Mouse (Mus musculus) liver, embryonic 15.5 days (tissue): ENCODE results near the gene Tnf. TPM values are rescaled to one million over a fixed set of nuclear protein-coding genes. Genes with fewer than 3 reads are reported as not detected.
A peak's percentile ranks its signal among the peaks of the same experiment; 100 is the strongest.

Experiments used
- ATAC-seq: fragments of 200-750 bp; cut with Nextera tagmentation; 2 replicates; pipeline ENCODE4 v1.8.0; 2017; ENCODE audit warnings: moderate number of reproducible peaks, mild to moderate bottlenecking, moderate library complexity; ENCODE audit not compliant: insufficient read depth
- H3K27ac ChIP-seq: fragments of 300-500 bp; sonication (generic); replicated peaks from 2 replicates; pipeline ENCODE4 v1.5.1; 2015; ENCODE audit warnings: mild to moderate bottlenecking, inconsistent platforms
- H3K27me3 ChIP-seq: fragments of 300-500 bp; sonication (generic); 2 replicates; pipeline ENCODE4 v1.6.1; 2015; ENCODE audit warnings: mild to moderate bottlenecking, inconsistent platforms
- H3K36me3 ChIP-seq: fragments of 300-500 bp; sonication (generic); replicated peaks from 2 replicates; pipeline ENCODE4 v1.6.1; 2015; ENCODE audit warnings: moderate library complexity, mild to moderate bottlenecking, inconsistent platforms
- H3K4me1 ChIP-seq: fragments of 300-500 bp; sonication (generic); replicated peaks from 2 replicates; pipeline ENCODE4 v1.6.1; 2015; ENCODE audit warnings: inconsistent platforms
- H3K4me2 ChIP-seq: fragments of 300-500 bp; sonication (generic); 2 replicates; pipeline ENCODE4 v1.6.1; 2015; ENCODE audit warnings: moderate library complexity, mild to moderate bottlenecking, inconsistent platforms
- H3K4me3 ChIP-seq: fragments of 300-500 bp; sonication (generic); replicated peaks from 2 replicates; pipeline ENCODE4 v1.5.1; 2015; ENCODE audit warnings: mild to moderate bottlenecking, inconsistent platforms
- H3K9ac ChIP-seq: fragments of 300-500 bp; sonication (generic); 2 replicates; pipeline ENCODE4 v1.6.1; 2015; ENCODE audit warnings: moderate library complexity, mild to moderate bottlenecking, inconsistent platforms
- H3K9me3 ChIP-seq: fragments of 300-500 bp; sonication (generic); replicated peaks from 2 replicates; pipeline ENCODE4 v1.6.1; 2016; ENCODE audit warnings: inconsistent platforms
- WGBS: fragments of 180-500 bp; shearing (Covaris S2); methylation state at CpG from one replicate; pipeline ENCODE4 v1.1.7; 2015; ENCODE audit warnings: mixed read lengths; ENCODE audit not compliant: insufficient replicate concordance; 5-methylcytosine and 5-hydroxymethylcytosine counted together
- polyA plus RNA-seq: library from polyadenylated mRNA; unstranded; fragments of >200 nt; fragmentation: Nextera tagmentation; extraction: Ambion mirVana; gene quantifications from 2 replicates; pipeline ENCODE4 v1.2.1, GENCODE M21; 2015

The Tnf gene
- polyA plus RNA-seq, 1 experiment from 2014 or later: 0.36 TPM

DNA sequence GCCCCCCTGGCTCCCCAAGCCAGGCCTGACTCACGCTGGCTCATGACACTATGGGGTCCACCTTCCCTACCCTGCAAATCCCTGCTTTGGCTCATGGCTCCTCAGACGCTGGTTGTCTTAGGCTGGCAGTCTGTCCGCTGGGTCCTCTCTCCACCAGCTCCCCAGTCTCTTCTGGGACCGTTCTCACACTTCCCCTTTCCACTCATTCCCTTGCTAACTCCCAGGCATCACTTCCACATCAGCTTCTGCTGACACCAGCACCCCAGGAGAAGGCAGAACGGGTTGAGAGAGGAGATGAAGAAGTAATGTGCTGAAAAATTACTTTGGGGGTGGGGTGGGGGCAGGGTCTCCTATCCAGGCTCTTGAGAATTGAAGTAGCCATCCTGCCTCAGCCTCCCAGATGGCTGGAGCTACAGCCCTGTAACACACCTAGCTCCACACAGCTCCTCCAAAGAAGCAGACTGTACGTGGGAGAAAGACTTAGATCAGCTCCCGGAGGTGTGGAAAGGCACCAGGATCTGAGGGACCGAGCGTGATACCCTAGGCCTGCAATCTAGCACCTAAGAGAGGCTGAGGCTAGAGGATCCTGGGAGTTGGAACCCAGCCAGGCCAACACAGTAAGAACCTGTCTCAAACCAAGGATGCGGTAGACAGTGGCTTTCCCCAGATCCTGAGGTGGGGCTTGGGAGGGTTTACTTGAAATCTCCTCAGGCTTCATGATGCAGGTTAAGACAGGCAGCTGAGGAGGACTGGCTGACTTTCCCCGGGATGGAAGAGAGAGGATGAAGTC is 29.2 kb downstream of the Tnf start:
- Histone ChIP-seq H3K4me3 (0 out of 2 replicates have a peak overlapping the region, but pooled peaks have one; percentile 7), H3K27me3 (no peaks in the 10 kb centered on the region), H3K4me1 (no peaks in the 10 kb centered on the region; the same call in 1 of the 2 replicates), H3K27ac (no peak overlapping the region), H3K36me3 (no peaks in the 10 kb centered on the region), H3K9me3 (no peaks in the 10 kb centered on the region), H3K4me2 (no peak overlapping the region), H3K9ac (no peak overlapping the region)
- no peak for ATAC-seq
- 56% methylated on average over 11 of the region's 11 CpGs for WGBS

DNA sequence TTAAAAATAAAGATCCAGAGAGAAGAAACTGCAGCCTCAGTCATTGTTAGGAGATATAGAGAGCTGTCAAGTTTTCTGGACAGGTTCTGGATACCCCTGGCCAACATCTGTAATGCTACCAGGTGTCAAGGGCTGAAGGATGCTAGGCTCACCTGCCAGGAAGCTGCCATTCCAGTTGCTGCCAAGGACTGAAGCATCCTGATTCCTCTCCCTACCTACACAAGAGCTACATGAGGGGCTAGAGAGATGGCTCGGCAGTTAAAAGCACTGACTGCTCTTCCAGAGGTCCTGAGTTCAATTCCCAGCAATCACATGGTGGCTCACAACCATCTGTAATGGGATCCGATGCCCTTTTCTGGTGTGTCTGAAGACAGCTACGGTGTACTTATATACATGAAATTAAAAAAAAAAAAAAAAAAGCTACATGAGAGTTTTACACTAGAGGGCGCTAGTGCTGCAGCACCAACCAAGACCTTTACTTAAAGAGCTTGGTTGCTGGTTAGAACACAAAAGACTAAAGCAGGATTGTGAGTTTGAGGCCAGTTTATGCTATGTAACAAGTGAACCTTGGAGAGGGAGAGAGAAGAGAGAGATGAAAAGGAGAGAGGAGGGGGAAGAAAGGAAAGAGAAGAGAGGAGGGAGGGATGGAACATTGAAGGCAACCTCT is 33.1 kb downstream of the Tnf start:
- ATAC-seq: no peak
- no peak overlapping the region for H3K4me3 ChIP-seq
- H3K27ac ChIP-seq: no peak overlapping the region
- H3K9ac ChIP-seq: no peak overlapping the region
- peaks cover 15% of the 10 kb centered on the region for H3K4me1 ChIP-seq
- H3K27me3 ChIP-seq: no peaks in the 10 kb centered on the region
- WGBS: 15% methylated on average over 4 of the region's 4 CpGs
- H3K9me3 ChIP-seq: no peaks in the 10 kb centered on the region
- no peak overlapping the region for H3K4me2 ChIP-seq
- H3K36me3 ChIP-seq: no peaks in the 10 kb centered on the region

DNA sequence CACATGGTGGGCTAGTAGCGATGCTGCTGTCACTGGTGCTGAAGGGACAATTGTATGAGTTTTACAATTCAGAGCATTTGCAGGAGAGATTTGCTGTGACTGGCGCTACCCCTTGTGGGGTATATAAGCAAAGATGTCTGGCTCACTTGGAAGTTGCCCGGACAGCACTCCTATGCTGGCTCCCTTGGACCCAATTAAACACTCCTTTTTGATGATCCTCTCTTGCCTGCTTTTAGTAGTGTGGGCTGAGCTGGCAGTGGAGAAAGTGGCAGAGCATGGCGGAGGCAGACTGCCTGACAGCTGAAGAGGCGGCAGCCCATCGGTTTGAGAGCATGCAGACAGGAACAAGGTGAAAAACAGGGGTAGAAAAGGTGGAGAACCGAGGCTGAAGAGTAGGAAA is 34.0 kb downstream of the Tnf start:
- no peaks in the 10 kb centered on the region for H3K9me3 ChIP-seq
- ATAC-seq: no peak
- H3K36me3 ChIP-seq: peaks cover 1% of the 10 kb centered on the region; the same call in 1 of the 2 replicates
- H3K4me1 ChIP-seq: peaks cover 23% of the 10 kb centered on the region
- no peak overlapping the region for H3K27ac ChIP-seq
- H3K4me2 ChIP-seq: no peak overlapping the region
- no peak overlapping the region for H3K4me3 ChIP-seq
- 68% methylated on average over 7 of the region's 7 CpGs for WGBS
- no peaks in the 10 kb centered on the region for H3K27me3 ChIP-seq
- no peak overlapping the region for H3K9ac ChIP-seq

DNA sequence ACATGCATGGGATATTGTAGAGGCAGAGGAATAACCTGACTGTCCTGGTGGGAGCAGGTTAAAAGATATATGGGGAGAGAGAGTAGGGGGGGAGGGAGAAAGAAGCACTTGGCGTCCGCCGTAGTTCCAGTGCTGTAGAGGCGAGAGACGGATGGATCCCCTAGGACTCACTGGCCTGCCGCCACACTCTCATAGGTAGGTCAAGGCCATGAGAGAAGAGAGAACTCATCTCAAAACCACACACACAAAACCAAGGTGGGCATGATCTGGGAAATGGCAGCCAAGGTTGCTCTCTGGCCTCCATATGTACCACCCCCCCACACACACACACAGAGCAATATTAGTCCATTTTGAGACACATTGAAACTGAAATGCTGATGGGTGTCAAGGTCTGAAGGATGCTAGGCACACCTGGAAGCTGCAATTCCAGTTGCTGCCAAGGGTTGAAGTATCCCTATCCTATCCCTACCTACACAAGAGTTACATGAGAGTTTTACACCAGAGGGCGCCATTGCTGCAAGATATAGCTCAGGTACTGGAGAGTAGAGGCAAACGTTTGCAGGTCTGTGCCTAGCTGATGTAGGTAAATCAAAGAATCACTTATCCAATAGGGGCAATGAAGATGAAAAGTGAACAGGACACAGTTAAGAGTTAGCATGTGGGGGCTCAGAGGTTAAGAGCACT is 35.3 kb downstream of the Tnf start:
- 65% methylated on average over 8 of the region's 8 CpGs for WGBS

DNA sequence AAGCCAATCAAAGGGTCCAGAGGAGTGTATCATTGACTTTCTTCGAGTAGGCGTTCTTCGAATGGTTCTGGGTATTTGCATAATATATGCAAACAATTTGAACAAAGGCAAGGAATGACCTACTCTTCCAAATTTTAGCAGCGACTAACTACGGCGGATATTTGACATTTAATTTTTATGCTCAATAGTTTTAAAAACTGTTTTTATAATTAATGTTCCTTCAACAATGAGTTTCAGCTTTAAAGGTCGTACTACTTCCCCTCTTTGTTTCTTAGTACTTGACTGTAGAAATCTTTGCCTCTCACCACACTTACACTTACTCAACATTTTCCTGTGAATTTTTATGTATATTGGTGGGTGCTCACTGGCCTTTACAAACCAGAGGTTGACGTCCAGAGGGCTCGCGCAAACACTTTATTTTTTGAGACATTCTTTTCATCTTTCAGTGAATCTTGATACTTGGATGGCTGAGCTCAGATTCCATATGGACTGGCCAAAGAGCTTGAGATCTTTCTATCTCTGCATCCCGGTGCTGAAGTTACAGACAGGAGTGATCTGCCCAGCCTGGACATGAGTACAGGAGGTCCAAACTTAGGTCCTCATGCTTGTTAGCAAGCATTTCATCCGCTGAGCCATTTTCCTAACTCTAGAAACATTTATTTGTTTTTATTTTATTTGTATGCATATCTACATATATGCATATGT is 36.2 kb downstream of the Tnf start:
- Histone ChIP-seq H3K4me2 (peak overlapping the region; percentile 79), H3K9ac (peak overlapping the region; percentile 9; the same call in 1 of the 2 replicates), H3K27ac (peak overlapping the region; percentile 95), H3K4me3 (peak overlapping the region; percentile 100), H3K4me1 (peaks cover 38% of the 10 kb centered on the region), H3K27me3 (no peaks in the 10 kb centered on the region), H3K9me3 (no peaks in the 10 kb centered on the region), H3K36me3 (peaks cover 23% of the 10 kb centered on the region)
- 27% methylated on average over 12 of the region's 12 CpGs for WGBS
- ATAC-seq: peak; percentile 80

More for the DNA sequence above, 35.3 kb downstream of the Tnf start:
- H3K4me3 ChIP-seq: no peak overlapping the region
- peak overlapping the region; percentile 79 for H3K4me2 ChIP-seq
- H3K27me3 ChIP-seq: no peaks in the 10 kb centered on the region
- peaks cover 36% of the 10 kb centered on the region for H3K4me1 ChIP-seq
- no peak overlapping the region for H3K9ac ChIP-seq
- ATAC-seq: no peak
- no peak overlapping the region for H3K27ac ChIP-seq
- H3K9me3 ChIP-seq: no peaks in the 10 kb centered on the region
- H3K36me3 ChIP-seq: peaks cover 14% of the 10 kb centered on the region

DNA sequence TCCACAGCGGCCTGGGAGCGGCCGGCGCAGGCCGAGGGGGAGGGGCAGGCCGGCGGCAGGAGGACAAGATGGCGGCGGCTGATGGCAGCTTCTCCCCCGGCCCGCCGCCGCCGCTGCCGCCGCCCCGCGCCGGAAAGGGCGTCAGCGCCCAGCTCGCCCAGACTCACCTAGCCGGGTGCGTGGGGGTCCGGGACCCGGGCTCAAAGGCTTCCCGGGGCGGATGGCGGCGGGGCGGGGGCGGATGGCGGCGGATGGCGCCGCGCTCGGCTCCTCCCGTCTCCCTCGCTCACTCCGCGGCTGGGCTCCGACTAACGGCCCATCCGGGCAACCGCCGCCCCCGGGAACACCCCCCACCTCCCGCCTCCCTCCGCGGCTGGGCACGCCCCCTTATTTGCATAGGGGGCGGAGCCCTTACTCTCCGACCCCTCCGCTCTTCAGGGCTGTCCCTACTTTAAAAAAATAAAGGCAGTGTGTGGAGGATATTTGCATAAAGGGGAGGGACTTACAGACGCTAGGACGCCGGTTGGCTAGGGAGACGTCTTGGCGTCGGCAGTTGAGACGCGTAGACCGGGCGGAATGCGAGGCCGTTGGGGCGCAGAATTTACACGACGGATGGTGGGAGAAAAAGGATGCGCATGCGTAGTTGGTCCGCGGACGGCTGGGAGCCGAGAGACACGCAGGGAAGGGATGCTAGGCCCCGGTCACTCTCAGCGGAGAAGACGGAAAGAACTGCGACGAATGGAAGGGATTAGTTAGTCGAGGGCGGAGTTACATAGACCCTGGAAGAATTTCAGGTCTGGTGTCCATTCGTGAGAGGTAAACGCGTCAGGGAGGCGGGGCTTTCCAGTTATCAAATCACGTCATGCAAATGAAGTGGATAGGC is 37.0 kb downstream of the Tnf start, which contains the start of gene Prrc2a:
Gene Prrc2a, minus strand, starts transcription at position 330 of the 883 bp plus-strand sequence.
- H3K9ac ChIP-seq: peak within 1 kb of the TSS; percentile 100
- under 1% methylated on average over 59 of the region's 89 CpGs for WGBS
- no peaks in the 10 kb centered on the region for H3K9me3 ChIP-seq
- H3K27ac ChIP-seq: peak within 1 kb of the TSS; percentile 95
- H3K4me1 ChIP-seq: peaks cover 38% of the 10 kb centered on the region
- ATAC-seq: peak; percentile 96
- no peaks in the 10 kb centered on the region for H3K27me3 ChIP-seq
- H3K36me3 ChIP-seq: peaks cover 31% of the 10 kb centered on the region
- peak within 1 kb of the TSS; percentile 100 for H3K4me3 ChIP-seq
- peak within 1 kb of the TSS; percentile 79 for H3K4me2 ChIP-seq

DNA sequence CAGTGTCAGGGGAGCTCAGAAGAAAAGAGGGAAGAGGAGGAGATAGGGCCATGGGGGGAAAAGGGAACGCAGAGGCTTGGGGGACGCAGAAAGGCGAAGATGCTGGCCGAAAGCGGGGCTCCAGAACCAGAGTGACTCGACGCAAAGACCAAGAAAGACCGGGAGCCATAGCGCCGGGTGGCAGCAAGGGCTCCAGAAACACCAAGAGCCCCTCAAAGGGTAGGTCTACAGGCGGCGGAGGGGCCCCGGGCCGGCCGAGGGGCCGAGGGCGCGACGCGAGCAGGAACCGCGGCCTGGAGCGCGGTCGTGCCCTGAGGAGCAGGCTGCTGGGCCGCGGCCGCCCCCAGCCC is 37.6 kb downstream of the Tnf start:
- Histone ChIP-seq H3K27ac (peak overlapping the region; percentile 95), H3K9ac (peak overlapping the region; percentile 100), H3K9me3 (no peaks in the 10 kb centered on the region), H3K4me2 (peak overlapping the region; percentile 79), H3K36me3 (peaks cover 37% of the 10 kb centered on the region), H3K4me1 (peaks cover 38% of the 10 kb centered on the region), H3K27me3 (no peaks in the 10 kb centered on the region), H3K4me3 (peak overlapping the region; percentile 100)
- ATAC-seq: no peak
- under 1% methylated on average over 28 of the region's 28 CpGs for WGBS

DNA sequence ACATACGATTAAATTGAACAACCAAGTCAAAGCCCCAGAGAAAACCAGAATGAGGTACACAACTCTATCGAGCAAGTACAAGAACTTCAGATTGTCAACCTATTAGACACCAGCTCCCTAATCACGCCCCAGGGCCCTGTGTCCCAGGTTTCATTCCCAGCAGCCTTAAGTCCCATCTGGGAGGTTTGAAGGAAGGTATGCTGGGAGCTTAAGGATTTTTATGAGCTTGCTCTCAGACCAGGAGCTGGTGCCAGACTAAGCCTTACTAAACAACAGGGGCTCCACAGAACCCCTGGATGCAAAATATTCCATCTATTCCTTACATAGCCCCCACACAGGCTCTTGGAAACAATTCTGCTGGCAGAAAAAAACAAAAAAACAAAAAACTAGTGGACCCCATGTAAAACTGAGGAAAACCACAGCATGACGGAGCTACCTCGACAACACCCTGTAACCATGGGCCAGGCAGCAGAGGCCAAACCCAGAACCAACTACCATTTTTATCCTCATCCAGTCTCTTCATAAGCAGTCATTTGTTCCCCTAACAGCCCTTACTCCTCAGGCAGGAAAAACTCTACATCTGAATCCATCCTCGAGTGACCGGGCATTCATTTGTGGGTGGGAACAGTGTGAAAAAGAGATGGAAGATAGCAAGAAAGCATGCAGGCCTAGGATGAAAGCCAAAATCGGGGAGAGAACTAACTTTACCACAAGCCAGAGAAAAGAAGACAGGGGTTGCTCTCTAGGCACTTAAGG is 38.3 kb downstream of the Tnf start:
- 11% methylated on average over 8 of the region's 8 CpGs for WGBS
- H3K27me3 ChIP-seq: no peaks in the 10 kb centered on the region
- peak overlapping the region; percentile 100 for H3K9ac ChIP-seq
- no peaks in the 10 kb centered on the region for H3K9me3 ChIP-seq
- peak overlapping the region; percentile 100 for H3K4me3 ChIP-seq
- H3K27ac ChIP-seq: peak overlapping the region; percentile 95
- ATAC-seq: no peak
- peak overlapping the region; percentile 79 for H3K4me2 ChIP-seq
- peaks cover 44% of the 10 kb centered on the region for H3K36me3 ChIP-seq
- H3K4me1 ChIP-seq: peaks cover 38% of the 10 kb centered on the region

DNA sequence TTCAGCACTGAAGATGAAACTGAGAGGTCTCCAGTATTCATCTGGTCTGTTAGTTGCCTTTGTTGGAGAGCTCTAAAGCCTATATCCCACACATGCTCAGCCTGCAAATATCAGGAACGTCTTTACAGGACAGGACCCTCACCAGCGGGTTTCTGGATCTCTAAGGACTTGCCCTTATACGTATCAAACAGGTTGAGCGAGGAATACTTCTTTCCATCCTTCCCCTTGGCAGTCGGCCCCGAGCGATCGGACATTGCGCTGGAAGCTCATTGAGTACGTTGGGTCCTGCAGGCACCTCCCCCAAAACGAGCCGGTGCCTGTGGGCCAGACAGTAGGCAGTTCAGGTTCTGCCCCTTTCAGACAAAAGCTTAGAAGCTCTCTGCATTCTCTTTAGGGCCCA is 39.1 kb downstream of the Tnf start:
- peak overlapping the region; percentile 35; the same call in 1 of the 2 replicates for H3K27ac ChIP-seq
- H3K36me3 ChIP-seq: peaks cover 52% of the 10 kb centered on the region
- peaks cover 38% of the 10 kb centered on the region for H3K4me1 ChIP-seq
- H3K27me3 ChIP-seq: no peaks in the 10 kb centered on the region
- whole genome bisulfite sequencing: 55% methylated on average over 12 of the region's 12 CpGs
- H3K9me3 ChIP-seq: no peaks in the 10 kb centered on the region
- no peak for ATAC-seq
- peak overlapping the region; percentile 100 for H3K4me3 ChIP-seq
- peak overlapping the region; percentile 79 for H3K4me2 ChIP-seq
- H3K9ac ChIP-seq: peak overlapping the region; percentile 100
